Mouse (Mus musculus) frontal cortex, postnatal 25 days (tissue): ENCODE data around the gene Cep97.
A peak's percentile ranks its signal among the peaks of the same experiment; 100 is the strongest.
"Not testable (repeated sequence)": the region's sequence is repeated elsewhere in the genome, so short reads cannot be mapped to it uniquely, and the experiment has no call there.

Experiments
- DNase-seq, 2 experiments: peaks; one replicate each; pipeline ENCODE4 v3.0.0; 2022; ENCODE audit warnings: low spot score in 2 of 2

The Cep97 gene

GRCm38 (mm10) chr16:55934453-55935037 lies at the start of gene Cep97:
Gene Cep97, minus strand, starts transcription at chr16:55934855.
- DNase-seq: peak; percentile 81 to 86

GRCm38 (mm10) chr16:55974903-55975285 lies 40.2 kb upstream of the Cep97 start:
- DNase-seq: no peak

GRCm38 (mm10) chr16:55974256-55974902 lies 39.7 kb upstream of the Cep97 start:
- DNase-seq: peak; percentile 55 to 65

GRCm38 (mm10) chr16:55973431-55974255 lies 39.0 kb upstream of the Cep97 start, which contains the start of gene Zbtb11:
Gene Zbtb11, plus strand, starts transcription at chr16:55973883.
- DNase-seq: peak; percentile 97

- no peak for DNase-seq
Measured at GRCm38 (mm10) chr16:55972626-55973201, 38.1 kb upstream of the Cep97 start.

- DNase-seq: no peak
Measured at GRCm38 (mm10) chr16:55971735-55972615, 37.3 kb upstream of the Cep97 start.

GRCm38 (mm10) chr16:55970416-55970815 lies 35.8 kb upstream of the Cep97 start:
- DNase-seq: no peak

GRCm38 (mm10) chr16:55969147-55969546 lies 34.5 kb upstream of the Cep97 start:
- DNase-seq: no peak

GRCm38 (mm10) chr16:55967221-55967620 lies 32.6 kb upstream of the Cep97 start:
- DNase-seq: no peak

- DNase-seq: peak; percentile 92 to 96
Measured at GRCm38 (mm10) chr16:55966212-55966871, 31.7 kb upstream of the Cep97 start, which contains the start of gene Rpl24. Gene Rpl24, plus strand, starts transcription at chr16:55966275.

- no peak for DNase-seq
Measured at GRCm38 (mm10) chr16:55964126-55964949, 29.7 kb upstream of the Cep97 start.

- DNase-seq: not testable (repeated sequence)
Measured at GRCm38 (mm10) chr16:55963068-55963467, 28.4 kb upstream of the Cep97 start.

GRCm38 (mm10) chr16:55954196-55954595 lies 19.5 kb upstream of the Cep97 start:
- DNase-seq: not testable (repeated sequence)

GRCm38 (mm10) chr16:55952771-55953170 lies 18.1 kb upstream of the Cep97 start:
- DNase-seq: no peak

GRCm38 (mm10) chr16:55951679-55952327 lies 17.1 kb upstream of the Cep97 start:
- no peak for DNase-seq

GRCm38 (mm10) chr16:55950946-55951678 lies 16.5 kb upstream of the Cep97 start:
- peak in 1 of 2 experiments; percentile 68 for DNase-seq

- no peak for DNase-seq
Measured at GRCm38 (mm10) chr16:55950462-55950861, 15.8 kb upstream of the Cep97 start.

- no peak for DNase-seq
Measured at GRCm38 (mm10) chr16:55948963-55949362, 14.3 kb upstream of the Cep97 start.
